ENCODE assay signal across 22 mouse cellular contexts in the genomic region with DNA sequence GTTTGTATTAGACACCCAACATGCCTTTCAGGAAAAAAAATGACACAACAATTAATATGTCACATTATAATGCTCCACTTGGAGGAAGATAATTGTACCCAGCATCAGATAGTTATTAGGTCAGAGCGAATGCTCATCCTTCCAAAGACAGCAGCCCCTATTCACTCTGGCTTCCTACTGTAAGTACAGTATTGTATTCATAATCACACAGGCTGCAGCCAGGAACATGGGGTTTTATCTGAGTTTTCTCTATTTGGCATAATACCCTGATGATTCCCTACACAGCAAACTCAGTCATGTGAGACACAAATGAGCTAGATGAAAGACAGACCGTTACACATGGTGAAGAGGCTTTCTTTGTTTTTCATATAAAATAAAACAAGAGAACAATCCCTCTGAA.
DNase-seq lines count a peak whose midpoint lies in the region; ATAC-seq and TF ChIP-seq lines count a peak whose summit lies in the region.
"Had no signal": no experiment of that assay in that cellular context is flagged by ENCODE, and none has a peak within 500 bp of the region (broad histone marks: within the 10 kb centered on the region; RNA-seq: fewer than 3 reads in every experiment).

No protein-coding gene starts in this region.

- no peak for TF ChIP-seq CTCF in hindbrain, postnatal 0 days (IDR thresholded peaks at IDR 0.05; ENCODE audit: low read depth)

- no peak for ATAC-seq in hindbrain, embryonic 12.5 days (ENCODE audit: low FRiP score)
- ATAC-seq in hindbrain, embryonic 11.5 days (ENCODE audit: low FRiP score), result no peak
- peak; percentile 33; the same call in 1 of the 2 replicates for ATAC-seq in forebrain, embryonic 14.5 days
- peak; percentile 40; the same call in 1 of the 2 replicates for ATAC-seq in hindbrain, postnatal 0 days

- H3K27ac ChIP-seq in hindbrain, embryonic 12.5 days, result peak overlapping the region; percentile 86
- no peak overlapping the region; the same call in 1 of the 2 replicates for H3K27ac ChIP-seq in hindbrain, embryonic 11.5 days (ENCODE audit: low read depth, low read length)
- H3K27ac ChIP-seq in forebrain, embryonic 14.5 days (ENCODE audit: low read depth, low read length), result no peak overlapping the region; the same call in 1 of the 2 replicates
- H3K27ac ChIP-seq in hindbrain, postnatal 0 days, result no peak overlapping the region
- H3K27ac ChIP-seq: embryonic facial prominence, embryonic 10.5 days; heart, embryonic 13.5 days; layer of hippocampus, adult 2 months; left cerebral cortex, adult 2 months; limb, embryonic 12.5 days; liver, embryonic 13.5 days had no signal

- WGBS in hindbrain, embryonic 12.5 days, result 54% methylated on average over 2 of the region's 2 CpGs
- WGBS in hindbrain, embryonic 11.5 days, result 71% methylated on average over 2 of the region's 2 CpGs
- WGBS in forebrain, embryonic 14.5 days, result 41% methylated on average over 2 of the region's 2 CpGs
- WGBS in hindbrain, postnatal 0 days, result 37% methylated on average over 2 of the region's 2 CpGs

- H3K4me1 ChIP-seq in hindbrain, embryonic 12.5 days, result peaks cover 14% of the 10 kb centered on the region
- H3K4me1 ChIP-seq in hindbrain, embryonic 11.5 days (replicated peaks; ENCODE audit: control insufficient read depth, insufficient read depth, low read length), result no peaks in the 10 kb centered on the region
- H3K4me1 ChIP-seq in forebrain, embryonic 14.5 days (ENCODE audit: control insufficient read depth, insufficient read depth, low read length), result peaks cover 9% of the 10 kb centered on the region
- no peaks in the 10 kb centered on the region for H3K4me1 ChIP-seq in hindbrain, postnatal 0 days (ENCODE audit: insufficient read depth, low read length)
- H3K4me1 ChIP-seq: liver, embryonic 13.5 days had no signal

- no peak overlapping the region for H3K4me2 ChIP-seq in hindbrain, embryonic 12.5 days (replicated peaks)
- H3K4me2 ChIP-seq in hindbrain, embryonic 11.5 days (replicated peaks; ENCODE audit: low read depth, low read length), result no peak overlapping the region
- H3K4me2 ChIP-seq in forebrain, embryonic 14.5 days (ENCODE audit: low read length), result no peak overlapping the region
- H3K4me2 ChIP-seq in hindbrain, postnatal 0 days (ENCODE audit: low read depth, low read length), result no peak overlapping the region
- H3K4me2 ChIP-seq: heart, embryonic 13.5 days; limb, embryonic 12.5 days; liver, embryonic 13.5 days; lung, embryonic 14.5 days had no signal

- peaks cover 6% of the 10 kb centered on the region; the same call in 1 of the 2 replicates for H3K9me3 ChIP-seq in hindbrain, embryonic 12.5 days (replicated peaks)
- H3K9me3 ChIP-seq in hindbrain, embryonic 11.5 days (ENCODE audit: control insufficient read depth, low read length), result no peaks in the 10 kb centered on the region
- no peaks in the 10 kb centered on the region for H3K9me3 ChIP-seq in forebrain, embryonic 14.5 days (replicated peaks; ENCODE audit: control insufficient read depth, low read length)
- H3K9me3 ChIP-seq in hindbrain, postnatal 0 days (ENCODE audit: low read length), result 0 out of 2 replicates have a peak, but pooled peaks cover 4% of the 10 kb centered on the region
- H3K9me3 ChIP-seq: liver, embryonic 13.5 days had no signal

- no peak for DNase-seq in hindbrain, embryonic 11.5 days (ENCODE audit: low spot score)
- peak; percentile 45 for DNase-seq in forebrain, embryonic 14.5 days (ENCODE audit: low spot score)
- DNase-seq in hindbrain, postnatal 0 days (ENCODE audit: low spot score), result peak; percentile 6
- DNase-seq in retina, embryonic 14.5 days (ENCODE audit: low spot score), result peak; percentile 11
- no peak for DNase-seq in layer of hippocampus, adult 9-10 months (ENCODE audit: low spot score)
- DNase-seq in adrenal gland, adult 2 months, result no peak
- DNase-seq: cerebellum, adult 8-10 months; gastrocnemius, postnatal 10 days; heart, adult 18-20 months; kidney, adult 8-10 months; kidney, postnatal 14 days; liver, embryonic 13.5 days; lung, embryonic 14.5 days; lung, postnatal 36 days; thymus, postnatal 25 days had no signal

- no peaks in the 10 kb centered on the region for H3K27me3 ChIP-seq in hindbrain, embryonic 12.5 days
- H3K27me3 ChIP-seq in hindbrain, embryonic 11.5 days (ENCODE audit: control insufficient read depth, insufficient read depth, low read length), result no peaks in the 10 kb centered on the region
- no peaks in the 10 kb centered on the region for H3K27me3 ChIP-seq in forebrain, embryonic 14.5 days (replicated peaks; ENCODE audit: control insufficient read depth, insufficient read depth, low read length)
- H3K27me3 ChIP-seq in hindbrain, postnatal 0 days (ENCODE audit: insufficient read depth, low read length), result no peaks in the 10 kb centered on the region
- H3K27me3 ChIP-seq: heart, embryonic 13.5 days; limb, embryonic 12.5 days; liver, embryonic 13.5 days had no signal

- H3K4me3 ChIP-seq in hindbrain, embryonic 12.5 days, result no peak overlapping the region
- H3K4me3 ChIP-seq in hindbrain, embryonic 11.5 days (ENCODE audit: low read depth, low read length), result no peak overlapping the region
- no peak overlapping the region for H3K4me3 ChIP-seq in forebrain, embryonic 14.5 days (ENCODE audit: low read depth, low read length)
- no peak overlapping the region for H3K4me3 ChIP-seq in hindbrain, postnatal 0 days (ENCODE audit: low read length)
- H3K4me3 ChIP-seq: embryonic facial prominence, embryonic 10.5 days; heart, embryonic 13.5 days; layer of hippocampus, adult 2 months; left cerebral cortex, adult 2 months; limb, embryonic 12.5 days; liver, embryonic 13.5 days had no signal

- no peaks in the 10 kb centered on the region for H3K36me3 ChIP-seq in hindbrain, embryonic 12.5 days
- no peaks in the 10 kb centered on the region for H3K36me3 ChIP-seq in hindbrain, embryonic 11.5 days (ENCODE audit: control insufficient read depth, insufficient read depth, low read length)
- H3K36me3 ChIP-seq in forebrain, embryonic 14.5 days (ENCODE audit: control insufficient read depth, insufficient read depth, low read length), result no peaks in the 10 kb centered on the region
- H3K36me3 ChIP-seq in hindbrain, postnatal 0 days (ENCODE audit: insufficient read depth, low read length), result no peaks in the 10 kb centered on the region
- H3K36me3 ChIP-seq: embryonic facial prominence, embryonic 10.5 days; G1E; heart, embryonic 13.5 days; limb, embryonic 12.5 days; liver, embryonic 13.5 days had no signal

- no peak overlapping the region for H3K9ac ChIP-seq in hindbrain, embryonic 12.5 days
- H3K9ac ChIP-seq in hindbrain, embryonic 11.5 days (ENCODE audit: low read depth, low read length), result no peak overlapping the region
- no peak overlapping the region for H3K9ac ChIP-seq in forebrain, embryonic 14.5 days (ENCODE audit: low read length)
- no peak overlapping the region for H3K9ac ChIP-seq in hindbrain, postnatal 0 days (replicated peaks; ENCODE audit: low read length)
- H3K9ac ChIP-seq: heart, embryonic 13.5 days; limb, embryonic 12.5 days; liver, embryonic 13.5 days; lung, embryonic 14.5 days had no signal

Comparison
In these comparisons a context has a peak if more than half of its experiments do, and no peak if none do; other contexts are left out.
1. ATAC-seq: peak in forebrain, embryonic 14.5 days (single experiment) and hindbrain, postnatal 0 days (single experiment); none in hindbrain, embryonic 12.5 days (single experiment) and hindbrain, embryonic 11.5 days (single experiment).
2. DNase-seq: peak in forebrain, embryonic 14.5 days (single experiment), hindbrain, postnatal 0 days (single experiment) and retina, embryonic 14.5 days (single experiment); none in hindbrain, embryonic 11.5 days (single experiment), layer of hippocampus, adult 9-10 months (single experiment) and adrenal gland, adult 2 months (single experiment).